ENCODE assay signal across 9 mouse cellular contexts in genomic region chr6:103674332-103674731, GRCm38 (mm10).
DNase-seq lines count a peak whose midpoint lies in the region; ATAC-seq lines count a peak whose summit lies in the region.
"Had no signal": no experiment of that assay in that cellular context is flagged by ENCODE, and none has a peak within 500 bp of the region (broad histone marks: within the 10 kb centered on the region; RNA-seq: fewer than 3 reads in every experiment).

No protein-coding gene starts in this region.

- no peak for ATAC-seq in heart, embryonic 12.5 days (ENCODE audit: insufficient number of reproducible peaks, low FRiP score)
- ATAC-seq in intestine, embryonic 16.5 days: no peak

- peak; percentile 22 to 25 for DNase-seq in heart, adult 18-20 months
- peak; percentile 90 for DNase-seq in cerebellum, adult 11 months
- DNase-seq in gastrocnemius, postnatal 10 days: peak; percentile 18
- peak; percentile 31 to 86 for DNase-seq in left cerebral cortex, postnatal 25 days (ENCODE audit: low spot score in 2 of 2)
- DNase-seq in skeletal muscle tissue, adult 2 months (ENCODE audit: low read depth, low spot score): peak; percentile 7
- DNase-seq in embryo, embryonic 11 days: no peak

- H3K4me1 ChIP-seq in heart, embryonic 12.5 days (replicated peaks): no peaks in the 10 kb centered on the region
- H3K4me1 ChIP-seq in intestine, embryonic 16.5 days (ENCODE audit: control insufficient read depth, insufficient read depth, low read length): no peaks in the 10 kb centered on the region

- no peak overlapping the region for H3K4me3 ChIP-seq in heart, embryonic 12.5 days
- H3K4me3 ChIP-seq in intestine, embryonic 16.5 days (ENCODE audit: low read length): no peak overlapping the region

- H3K9me3 ChIP-seq in heart, embryonic 12.5 days (replicated peaks): no peaks in the 10 kb centered on the region
- H3K9me3 ChIP-seq in intestine, embryonic 16.5 days (ENCODE audit: control insufficient read depth, low read length): no peaks in the 10 kb centered on the region

- no peak overlapping the region for H3K4me2 ChIP-seq in heart, embryonic 12.5 days
- H3K4me2 ChIP-seq in intestine, embryonic 16.5 days (ENCODE audit: low read depth, low read length): no peak overlapping the region

- H3K9ac ChIP-seq in heart, embryonic 12.5 days: no peak overlapping the region
- H3K9ac ChIP-seq in intestine, embryonic 16.5 days (ENCODE audit: low read depth, low read length): no peak overlapping the region

- H3K27me3 ChIP-seq in heart, embryonic 12.5 days (replicated peaks): no peaks in the 10 kb centered on the region
- no peaks in the 10 kb centered on the region for H3K27me3 ChIP-seq in intestine, embryonic 16.5 days (replicated peaks; ENCODE audit: control insufficient read depth, insufficient read depth, low read length)

- 56% methylated on average over 6 of the region's 6 CpGs for WGBS in heart, embryonic 12.5 days
- 67% methylated on average over 6 of the region's 6 CpGs for WGBS in intestine, embryonic 16.5 days

- intact Hi-C loops in left cerebral cortex, postnatal 25 days (cut with DNase I): no loop called here

- no peaks in the 10 kb centered on the region for H3K36me3 ChIP-seq in heart, embryonic 12.5 days
- H3K36me3 ChIP-seq in intestine, embryonic 16.5 days (ENCODE audit: control insufficient read depth, insufficient read depth, low read length): no peaks in the 10 kb centered on the region

- no peak overlapping the region for H3K27ac ChIP-seq in heart, embryonic 12.5 days (ENCODE audit: poor library complexity, severe bottlenecking)
- no peak overlapping the region for H3K27ac ChIP-seq in intestine, embryonic 16.5 days (ENCODE audit: low read length)
- H3K27ac ChIP-seq: kidney, postnatal 0 days had no signal
